Mouse (Mus musculus) adrenal gland, postnatal 36 days (tissue): ENCODE measurements at regions not wholly inside any gene's neighbourhood (a gene's known extent, or its start where the extent isn't known, plus 50 kb on each side); places are given as distances from the start of the nearest gene placed in this dataset.

Experiments used
- DNase-seq, 2 experiments: peaks; one replicate each; pipeline ENCODE4 v3.0.0; 2021; ENCODE audit warnings: mixed read lengths in 1 of 2

DNA sequence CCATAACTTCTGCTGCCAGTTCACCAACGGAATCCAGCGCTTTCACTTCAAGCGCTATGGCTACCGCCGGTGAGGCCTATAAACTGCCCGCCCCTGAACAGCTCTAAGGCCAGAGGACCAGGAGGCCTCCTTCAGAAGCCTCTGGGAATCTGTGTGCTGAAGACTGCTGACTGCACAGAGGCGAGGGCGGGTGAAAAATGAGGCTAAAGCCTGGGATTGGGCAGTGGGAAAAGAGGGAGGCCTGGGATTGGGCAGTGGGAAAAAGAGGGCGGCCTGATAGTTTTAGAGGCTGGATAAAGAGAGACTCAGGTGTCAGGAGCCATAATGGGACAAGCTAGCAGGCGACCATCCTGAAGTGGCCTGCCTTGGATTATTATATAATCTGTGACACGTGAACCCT is 80.8 kb downstream of the Plekhb2 start:
- DNase-seq: no peak

DNA sequence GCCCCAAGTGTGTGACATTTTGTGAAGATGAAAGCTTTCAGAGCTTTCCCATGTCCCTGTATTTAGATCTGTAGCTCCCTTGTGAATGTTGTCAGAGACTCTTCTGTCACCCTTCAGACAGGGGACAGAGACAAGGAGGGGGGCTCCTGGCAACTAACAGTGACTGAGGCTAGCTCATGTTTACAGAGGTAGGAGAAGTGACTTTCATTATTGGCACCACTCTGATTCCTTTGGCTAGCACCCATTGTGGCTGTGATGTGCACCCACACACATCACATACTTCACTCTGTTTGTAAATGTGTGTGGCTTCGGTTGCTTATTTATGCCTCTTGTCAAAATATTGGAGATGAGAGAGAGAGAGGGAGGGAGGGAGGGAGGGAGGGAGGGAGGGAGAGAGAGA is 93.4 kb downstream of the Plekhb2 start:
- no peak for DNase-seq

GRCm38 (mm10) chr1:34961633-34962507 is 112.1 kb downstream of the Plekhb2 start:
- peak in 1 of 2 experiments; percentile 7 for DNase-seq

GRCm38 (mm10) chr1:34962508-34962885 is 112.7 kb downstream of the Plekhb2 start:
- no peak for DNase-seq

DNA sequence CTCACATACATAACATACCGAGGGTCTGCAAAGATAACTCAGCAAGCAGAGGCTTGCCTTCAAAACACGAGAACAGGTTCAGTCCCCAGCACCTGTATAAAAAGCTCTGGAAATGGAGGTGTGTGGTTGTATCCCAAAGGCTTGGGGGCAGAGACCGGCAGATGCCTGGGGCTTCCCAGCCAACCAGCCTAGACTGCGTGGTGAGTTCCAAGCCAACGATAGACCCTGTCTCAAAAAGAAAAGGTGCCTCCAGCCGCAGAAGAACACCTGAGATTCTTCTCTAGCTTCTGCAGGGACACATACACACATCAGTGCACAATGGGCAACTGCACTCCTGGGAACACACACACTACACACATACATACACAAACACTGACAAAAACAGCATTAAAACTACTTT is 125.0 kb downstream of the Plekhb2 start:
- no peak for DNase-seq

GRCm38 (mm10) chr1:34978156-34978555 is 128.4 kb downstream of the Plekhb2 start:
- no peak for DNase-seq

- no peak for DNase-seq
These were observed 129.6 kb downstream of the Plekhb2 start for GRCm38 (mm10) chr1:34979350-34979749.

GRCm38 (mm10) chr1:34981934-34982333 is 132.2 kb downstream of the Plekhb2 start:
- DNase-seq: no peak

DNA sequence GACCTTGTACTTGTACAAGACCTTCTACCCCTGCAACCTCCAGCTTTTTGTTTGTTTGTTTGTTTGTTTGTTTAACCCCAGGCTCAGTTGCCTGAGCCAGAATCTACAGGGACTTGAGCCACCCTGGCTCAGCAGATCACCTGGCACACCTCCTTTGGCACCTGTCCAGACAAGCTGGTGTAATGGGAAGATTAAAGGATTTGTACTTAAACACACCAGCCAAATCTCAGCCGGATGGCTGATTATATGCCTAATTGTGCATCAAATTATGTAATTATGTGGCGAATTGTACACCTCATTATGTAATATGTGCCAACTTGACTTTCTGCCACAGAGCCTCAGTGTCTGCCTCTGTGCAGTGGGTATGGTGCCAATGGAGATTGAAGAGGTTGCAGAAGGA is 133.2 kb downstream of the Plekhb2 start:
- DNase-seq: no peak

DNA sequence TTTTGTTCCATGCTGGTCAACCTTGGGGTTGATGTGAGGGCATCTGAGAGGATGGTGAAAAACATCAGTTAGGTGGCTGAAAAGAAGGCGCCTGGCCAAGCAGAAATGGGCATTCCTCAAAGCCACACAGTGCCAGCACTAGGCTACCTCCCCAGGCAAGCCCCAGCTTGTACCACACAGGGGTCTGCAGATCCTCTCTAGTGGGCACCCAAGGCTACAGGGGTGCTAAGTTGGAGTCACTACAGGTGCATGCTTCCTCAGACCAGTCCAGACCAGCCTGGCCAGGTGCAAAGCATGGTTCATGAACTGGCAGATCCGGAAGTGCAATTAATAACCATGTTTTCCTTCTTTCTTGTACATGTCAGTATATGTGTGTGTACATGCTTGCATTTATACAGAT is 137.1 kb downstream of the Plekhb2 start:
- DNase-seq: no peak

DNA sequence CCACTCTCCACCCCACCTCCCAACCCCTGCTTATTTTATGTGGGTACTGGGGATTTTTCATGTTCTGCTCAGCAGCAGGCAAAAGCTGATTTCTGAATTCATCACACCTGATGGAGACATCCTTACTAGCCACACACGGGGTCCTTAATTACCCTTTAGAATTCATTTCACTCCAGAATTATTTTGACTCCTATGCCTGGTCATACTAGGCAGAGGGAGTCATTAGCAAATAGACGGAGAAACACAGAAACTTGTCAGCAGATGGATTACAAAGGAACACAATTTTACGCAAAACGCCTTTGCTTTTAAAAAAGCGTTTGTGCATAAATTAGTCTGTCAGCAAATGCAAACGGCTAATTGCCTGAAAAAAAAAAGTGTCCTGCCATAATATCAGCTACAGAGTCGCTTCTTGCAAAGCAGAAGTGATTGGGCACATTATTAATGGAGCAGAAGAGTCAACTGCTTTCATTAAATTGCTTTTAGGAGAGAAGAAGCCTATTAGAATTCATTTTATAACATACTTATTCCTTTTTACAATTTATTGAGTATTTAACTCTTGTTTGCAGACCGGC is 138.0 kb downstream of the Plekhb2 start:
- no peak for DNase-seq

DNA sequence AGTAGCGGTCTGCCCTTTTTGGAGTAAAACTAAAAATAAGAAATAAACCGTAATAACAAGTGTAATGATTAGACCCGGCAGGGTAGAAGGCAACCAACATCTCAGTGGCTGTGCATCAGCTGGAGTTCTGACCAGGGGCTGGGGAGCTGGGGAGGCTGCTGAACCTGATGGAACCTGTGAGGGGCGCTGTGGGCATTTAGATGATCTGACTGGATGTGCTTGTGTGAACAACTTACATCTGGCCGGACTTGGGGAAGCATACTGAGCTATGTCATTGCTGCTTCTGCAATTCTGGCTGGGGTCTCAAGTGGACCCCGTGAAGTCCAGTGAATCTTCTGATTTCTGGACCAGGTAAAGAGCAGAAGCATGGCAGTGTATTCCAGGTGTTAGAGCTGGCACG is 138.4 kb downstream of the Plekhb2 start:
- DNase-seq: no peak

DNA sequence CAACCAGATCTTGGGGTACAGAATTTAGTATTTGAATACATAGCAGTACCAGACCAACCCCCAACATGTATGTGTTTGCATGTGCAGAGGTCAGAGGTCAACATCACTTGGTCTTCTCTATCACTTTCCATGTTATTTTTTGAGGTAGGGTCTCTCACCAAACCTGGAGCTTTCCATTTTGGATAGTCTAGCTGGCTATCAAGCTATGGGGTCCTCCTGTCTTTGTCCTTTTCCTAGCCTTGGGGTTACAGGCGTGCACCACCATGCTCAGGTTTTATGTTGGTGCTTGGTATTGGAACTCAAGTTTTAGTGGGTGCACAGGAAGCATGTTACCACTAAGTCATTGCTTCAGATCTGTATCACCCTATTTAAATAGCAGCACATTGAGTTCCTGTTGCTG is 151.0 kb downstream of the Plekhb2 start:
- no peak for DNase-seq

GRCm38 (mm10) chr1:35017471-35017870 is 167.7 kb downstream of the Plekhb2 start:
- DNase-seq: peak; percentile 25 to 26

DNA sequence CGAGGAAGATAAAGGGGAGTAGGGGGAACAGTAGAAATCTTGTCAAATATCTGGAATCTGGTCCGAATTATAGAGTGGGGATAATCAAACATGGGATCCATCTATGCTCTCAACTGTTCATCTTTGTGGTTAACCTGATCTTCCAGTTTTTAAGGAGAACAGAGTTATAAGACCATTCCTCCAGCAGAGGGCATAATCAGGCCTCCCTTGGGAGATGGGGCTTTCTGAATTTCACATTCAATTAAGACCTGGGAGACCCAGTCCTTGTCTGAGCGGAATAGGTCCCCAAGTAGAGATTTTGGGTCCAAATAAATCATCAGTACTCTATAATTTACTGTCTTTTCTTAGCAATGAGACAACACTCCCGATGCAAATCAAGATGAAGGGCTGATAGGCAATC is 182.8 kb downstream of the Plekhb2 start:
- peak in 1 of 2 experiments; percentile 5 for DNase-seq

DNA sequence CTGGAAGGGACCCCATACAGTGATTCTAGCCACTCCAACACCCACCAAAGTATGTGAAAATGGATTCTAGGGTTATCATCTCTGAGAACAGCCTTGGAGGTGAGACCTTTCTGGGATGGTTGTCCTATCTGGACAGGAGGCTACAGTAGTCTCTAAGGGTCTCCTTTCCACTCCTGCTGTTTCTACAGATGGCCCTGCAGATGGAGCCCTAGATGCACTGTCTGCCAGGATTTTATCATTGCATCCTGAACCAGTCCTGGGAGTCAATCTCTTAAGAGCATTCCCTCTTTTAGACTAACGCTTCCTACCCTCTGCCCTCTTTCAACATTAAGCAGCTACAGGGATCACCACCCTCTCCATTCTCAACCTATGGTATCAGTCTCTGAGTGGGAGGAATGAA is 223.0 kb downstream of the Plekhb2 start:
- no peak for DNase-seq

- DNase-seq: no peak
These were observed 245.1 kb downstream of the Plekhb2 start for GRCm38 (mm10) chr1:35094873-35095272.

GRCm38 (mm10) chr1:35095785-35096184 is 246.0 kb downstream of the Plekhb2 start:
- DNase-seq: no peak

DNA sequence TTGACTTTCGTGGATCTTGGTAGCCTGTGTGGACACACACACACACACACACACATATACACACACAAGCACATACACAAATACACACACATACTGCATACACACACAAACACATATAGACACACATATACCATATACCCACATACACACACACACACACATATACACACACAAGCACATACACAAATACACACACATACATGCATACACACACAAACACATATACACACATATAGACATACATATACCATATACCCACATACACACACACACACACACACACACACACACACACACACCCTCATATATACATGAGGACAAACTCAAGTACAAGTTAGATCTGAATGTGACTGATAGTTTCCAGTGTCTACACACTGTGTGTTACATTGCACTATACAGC is 256.9 kb downstream of the Plekhb2 start:
- no peak for DNase-seq

DNA sequence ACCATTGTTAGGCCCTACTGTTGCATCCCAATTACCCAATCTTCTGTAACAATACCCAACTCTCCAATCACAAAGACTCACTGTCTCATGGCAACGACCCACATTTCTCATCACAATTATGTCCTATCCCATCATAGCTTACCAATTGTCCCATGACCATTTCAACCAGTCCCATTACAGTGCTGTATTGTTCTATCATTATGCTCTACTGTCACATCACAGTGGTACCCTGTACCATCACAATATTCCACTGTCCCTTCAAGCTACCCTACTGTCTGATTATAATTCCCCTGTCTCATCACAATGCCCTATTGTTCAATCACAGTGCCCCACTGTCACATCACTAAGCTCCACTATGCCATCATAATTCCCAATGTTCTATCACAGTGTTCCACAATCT is 260.0 kb downstream of the Plekhb2 start:
- DNase-seq: no peak

- DNase-seq: no peak
These were observed 265.7 kb downstream of the Plekhb2 start for GRCm38 (mm10) chr1:35115521-35115920.

GRCm38 (mm10) chr1:35137907-35138306 is 288.1 kb downstream of the Plekhb2 start:
- no peak for DNase-seq

DNA sequence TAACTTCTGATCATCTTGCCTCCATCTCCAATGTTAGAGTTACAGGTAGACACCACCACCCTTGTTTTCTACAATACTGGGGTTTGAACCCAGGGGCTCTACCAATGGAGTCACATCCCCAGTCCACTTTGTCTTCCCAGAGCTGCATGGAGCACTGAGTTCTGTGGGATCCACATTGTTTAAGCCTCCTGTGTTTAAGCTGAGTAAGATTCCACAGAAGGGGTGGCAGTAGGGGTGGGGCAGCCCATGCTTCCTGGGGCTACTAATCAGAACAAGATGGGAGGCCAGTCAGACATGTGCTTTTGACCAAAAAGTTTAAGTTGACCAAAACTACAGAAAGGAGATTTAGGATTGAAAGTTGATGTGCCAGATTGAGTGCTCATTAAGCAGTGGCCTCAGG is 299.3 kb downstream of the Plekhb2 start:
- DNase-seq: no peak

GRCm38 (mm10) chr1:35162506-35162905 is 312.7 kb downstream of the Plekhb2 start:
- DNase-seq: no peak
